Mouse (Mus musculus) neutrophil, adult 5-6 weeks (primary cell): ENCODE measurements around the gene Kif6. TPM values are rescaled to one million over a fixed set of nuclear protein-coding genes. Genes with fewer than 3 reads are reported as not detected.
A peak's percentile ranks its signal among the peaks of the same experiment; 100 is the strongest.

ENCODE experiments used
- ATAC-seq: fragments of 151-379, 151-347 bp; 2 replicates; pipeline ENCODE4 v1.8.0; 2017; ENCODE audit warnings: mild to moderate bottlenecking, moderate TSS enrichment; ENCODE audit not compliant: insufficient number of reproducible peaks, poor library complexity, low FRiP score, severe bottlenecking; ENCODE audit errors: extremely low read depth
- total RNA-seq: library from RNA; stranded (forward); fragments of 200-1000 nt; gene quantifications from 2 replicates; pipeline ENCODE4 v1.2.3, GENCODE M21; 2017

Kif6 gene
- total RNA-seq, 1 experiment from 2014 or later, result not detected

DNA sequence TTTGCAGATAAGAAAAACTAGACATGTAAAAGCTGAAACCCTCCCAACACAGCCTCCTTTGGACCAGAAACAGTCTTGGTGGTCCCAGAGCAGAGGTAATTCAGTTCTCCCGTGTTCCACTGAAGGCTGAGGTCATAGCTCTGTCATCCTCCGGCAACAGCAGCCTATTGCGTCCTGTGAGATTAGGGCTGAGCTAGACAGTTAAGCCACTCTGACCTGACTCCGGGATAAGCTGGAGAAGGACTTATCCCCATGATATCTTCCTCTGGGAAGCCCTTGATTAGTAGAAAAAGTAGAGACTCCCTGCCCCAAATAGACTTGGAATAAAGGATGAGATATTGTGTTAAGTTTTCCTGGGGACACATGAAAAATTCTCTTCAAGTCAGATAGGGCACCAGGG lies 319.6 kb downstream of the Kif6 start:
- ATAC-seq, result no peak

DNA sequence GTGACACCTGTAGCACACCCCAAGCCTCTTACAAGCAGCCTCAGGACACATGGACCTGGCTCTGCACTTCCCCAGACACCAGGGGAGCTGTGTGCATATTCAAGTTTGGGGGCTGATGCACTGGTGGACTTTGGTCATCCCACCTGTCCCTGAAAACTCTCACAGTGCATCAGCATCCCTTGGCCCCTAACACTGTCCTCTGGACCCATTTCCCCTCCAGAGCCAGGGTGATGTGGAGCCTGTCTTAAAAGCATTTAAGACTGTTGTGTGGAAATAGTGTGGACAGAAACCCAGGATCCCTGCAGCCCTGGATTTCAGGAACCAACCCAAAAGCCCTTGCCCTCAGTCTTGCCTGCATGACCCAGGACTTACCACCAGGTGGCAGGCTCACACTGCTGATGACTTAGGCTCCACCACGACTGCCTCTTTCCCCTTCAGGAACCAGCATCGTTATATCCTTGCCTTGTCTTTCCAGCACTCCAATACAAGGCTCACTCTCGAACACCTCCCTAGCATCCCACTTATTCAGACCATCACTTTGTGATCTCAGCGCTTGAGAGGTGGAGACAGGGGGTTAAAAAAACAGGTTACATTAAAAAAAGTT lies 320.8 kb downstream of the Kif6 start:
- peak; percentile 61 for ATAC-seq

DNA sequence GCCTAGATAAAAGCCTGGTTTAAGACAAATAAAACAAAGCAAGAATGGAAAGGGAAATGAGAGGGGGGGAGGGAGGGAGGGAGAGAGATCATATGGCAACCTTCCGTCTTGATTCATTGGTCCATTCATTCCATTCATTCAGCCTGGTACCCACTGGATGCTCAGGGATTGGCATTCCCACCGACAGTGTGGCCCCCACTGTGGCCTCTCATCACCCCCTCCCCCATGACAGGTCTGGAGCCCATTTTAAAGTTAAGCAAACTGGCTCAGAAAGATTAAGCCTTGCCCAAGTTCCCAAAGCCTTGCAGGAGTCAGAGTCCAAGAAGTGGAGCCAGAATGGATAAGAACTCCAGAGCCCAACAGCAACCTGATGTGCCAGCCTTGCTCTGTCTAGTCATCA lies 321.3 kb downstream of the Kif6 start:
- ATAC-seq, result no peak

DNA sequence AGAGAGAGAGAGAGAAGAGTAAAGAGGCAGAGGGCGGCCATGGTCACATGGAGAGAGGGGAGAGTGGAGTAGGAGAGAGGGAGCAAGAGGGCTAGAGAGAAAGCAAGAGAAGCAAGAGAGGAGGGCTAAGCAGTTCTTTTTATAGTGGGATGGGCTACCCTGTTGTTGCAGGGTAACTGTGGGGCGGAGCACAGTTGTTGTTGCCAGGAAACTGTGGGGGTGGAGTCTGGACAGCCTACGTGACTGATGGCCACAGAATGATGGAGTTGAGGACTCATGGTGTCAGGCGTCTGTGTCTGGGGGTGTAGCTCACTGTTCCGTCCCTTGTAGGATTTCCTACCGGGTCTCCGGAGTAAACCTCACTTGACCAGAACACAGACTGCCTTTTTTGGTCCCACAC lies 324.2 kb downstream of the Kif6 start:
- ATAC-seq, result no peak

DNA sequence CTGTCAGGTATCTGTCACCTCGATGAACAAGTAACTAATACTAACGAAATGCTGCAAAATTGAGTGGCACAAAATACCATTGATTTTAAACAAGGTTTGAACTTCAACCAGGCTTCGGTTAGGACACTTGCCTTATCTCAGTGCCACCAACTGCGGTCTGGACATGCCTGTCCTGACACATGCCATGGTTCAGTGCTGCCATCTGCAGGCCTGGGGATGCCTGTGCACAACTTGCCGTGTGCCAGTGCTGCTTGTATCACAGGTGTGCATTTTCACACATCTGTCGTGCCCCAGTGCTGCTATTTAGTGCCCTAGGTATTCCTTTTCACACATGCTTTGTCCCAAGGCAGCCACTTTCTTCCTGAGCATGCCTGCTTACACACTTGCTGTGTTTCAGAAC lies 327.7 kb downstream of the Kif6 start:
- peak; percentile 11; the same call in 1 of the 2 replicates for ATAC-seq

DNA sequence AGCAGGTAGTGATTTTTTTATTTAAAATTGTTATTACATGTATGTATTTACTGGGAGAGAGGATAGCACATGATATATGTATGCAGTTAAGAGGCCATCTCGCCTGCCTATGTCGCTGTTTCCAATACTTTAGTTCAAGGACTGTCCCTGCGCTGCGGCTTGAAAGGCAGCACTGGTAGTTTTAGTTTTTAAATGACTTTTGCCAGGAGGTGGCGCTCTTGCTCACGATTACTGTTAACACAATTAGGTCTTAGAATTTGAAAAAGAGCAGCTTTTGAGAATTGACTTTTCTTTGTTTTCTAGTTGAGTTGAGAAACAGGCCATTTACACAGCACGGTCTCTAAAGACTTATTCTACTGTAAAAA lies 336.5 kb downstream of the Kif6 start:
- 0 out of 2 replicates have a peak, but pooled peaks have one; percentile 46 for ATAC-seq

DNA sequence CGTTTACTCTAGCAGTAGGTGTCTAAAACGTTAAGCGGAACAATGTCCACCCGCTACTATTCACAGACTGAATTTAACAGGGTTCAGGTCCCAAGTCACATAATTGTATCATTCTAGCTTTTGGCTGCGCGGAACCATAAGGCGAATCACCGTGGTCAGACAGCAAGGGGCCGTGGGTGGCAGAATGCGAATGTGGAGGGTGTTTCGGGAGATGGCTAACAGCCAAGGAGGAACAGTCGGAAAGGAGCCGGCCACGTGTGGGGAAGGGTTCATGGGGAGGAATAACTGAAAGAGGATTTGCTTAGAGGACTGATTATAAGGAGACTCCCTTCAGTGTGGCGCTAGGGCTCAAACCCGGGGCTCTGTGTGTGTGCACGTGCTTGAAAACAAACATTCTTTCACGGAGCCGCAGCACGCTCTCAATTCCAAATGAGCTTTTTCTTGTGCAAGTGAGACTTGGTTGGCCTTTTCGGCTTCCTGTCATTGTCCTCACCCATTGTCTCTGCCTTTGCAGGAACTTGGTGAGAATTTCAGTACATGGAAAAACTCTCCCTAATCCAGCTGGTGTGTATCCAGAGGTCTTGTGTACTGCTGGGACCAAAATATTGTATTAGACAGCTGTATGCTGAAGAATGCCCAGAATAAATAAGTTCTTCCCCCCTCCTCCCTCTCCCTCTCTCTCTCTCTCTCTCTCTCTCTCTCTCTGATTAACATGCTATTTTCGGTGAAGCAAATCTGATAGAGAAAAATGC lies 337.1 kb downstream of the Kif6 start:
- no peak for ATAC-seq

DNA sequence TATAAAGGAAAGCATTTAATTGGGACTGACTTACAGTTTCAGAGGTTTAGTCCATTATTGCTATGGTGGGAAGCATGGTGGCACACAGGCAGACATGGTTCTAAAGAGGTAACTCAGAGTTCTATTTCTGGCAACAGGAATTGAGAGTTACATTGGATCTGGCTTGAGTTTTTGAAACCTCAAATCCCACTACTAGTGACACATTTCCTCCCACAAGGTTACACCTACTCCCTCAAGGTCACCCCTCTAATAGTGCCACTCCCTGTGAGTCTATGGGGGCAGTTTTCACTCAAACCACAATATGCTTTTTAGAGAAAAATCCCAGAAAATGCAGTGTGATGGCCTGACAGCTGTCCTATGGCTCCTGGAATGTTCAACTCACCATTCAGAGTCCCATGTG lies 344.1 kb downstream of the Kif6 start:
- no peak for ATAC-seq

Other genes starting within 250 kb of the Kif6 start
- gene Mocs1, start 186.8 kb upstream of the Kif6 start, total RNA-seq, result 20.7 and 21.1 TPM in 2 replicates
- gene Daam2, start 50.8 kb upstream of the Kif6 start, total RNA-seq, result under 0.01 TPM in 1 of 2 replicates, not detected in the other